Mouse (Mus musculus) cerebellum, adult 8-10 months (tissue): Measurements from ENCODE around the gene Ccdc13.

ENCODE experiments used
- DNase-seq: peaks from one replicate; pipeline ENCODE4 v3.0.0; 2022

The Ccdc13 gene

DNA sequence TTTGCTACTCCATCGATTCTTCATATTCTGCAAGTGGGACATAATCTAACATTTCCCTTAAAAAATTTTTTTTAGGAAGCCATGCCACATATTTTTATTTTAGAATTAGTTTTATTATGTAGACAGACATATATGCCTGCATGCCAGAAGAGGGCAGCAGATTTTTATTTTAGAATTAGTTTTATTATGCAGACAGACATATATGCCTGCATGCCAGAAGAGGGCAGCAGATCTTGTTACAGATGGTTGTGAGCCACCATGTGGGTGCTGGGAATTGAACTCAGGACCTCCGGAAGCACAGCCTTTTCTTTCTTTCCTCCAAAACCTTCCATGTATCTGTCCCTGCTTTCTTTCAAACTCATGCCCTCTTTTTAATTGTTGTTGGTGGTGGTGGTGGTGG is 3.7 kb upstream of the Ccdc13 start:
- DNase-seq = no peak

DNA sequence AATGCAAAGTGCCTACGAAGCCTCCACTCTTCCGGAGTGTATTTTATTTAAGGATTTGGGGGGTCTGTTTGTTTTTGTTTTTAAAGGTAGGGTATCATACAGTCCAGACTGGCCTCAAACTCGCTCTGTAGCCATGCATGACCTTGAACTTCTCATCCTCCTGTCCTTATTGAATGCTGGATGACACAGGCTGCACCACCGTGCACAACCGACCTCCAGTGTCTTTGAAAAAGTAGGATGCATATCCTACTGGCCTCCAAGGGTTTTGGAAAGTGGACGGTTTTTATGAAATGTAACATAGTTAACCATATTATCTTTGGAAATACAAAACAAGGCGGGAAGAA is 333 bp upstream of the Ccdc13 start:
- DNase-seq = no peak

DNA sequence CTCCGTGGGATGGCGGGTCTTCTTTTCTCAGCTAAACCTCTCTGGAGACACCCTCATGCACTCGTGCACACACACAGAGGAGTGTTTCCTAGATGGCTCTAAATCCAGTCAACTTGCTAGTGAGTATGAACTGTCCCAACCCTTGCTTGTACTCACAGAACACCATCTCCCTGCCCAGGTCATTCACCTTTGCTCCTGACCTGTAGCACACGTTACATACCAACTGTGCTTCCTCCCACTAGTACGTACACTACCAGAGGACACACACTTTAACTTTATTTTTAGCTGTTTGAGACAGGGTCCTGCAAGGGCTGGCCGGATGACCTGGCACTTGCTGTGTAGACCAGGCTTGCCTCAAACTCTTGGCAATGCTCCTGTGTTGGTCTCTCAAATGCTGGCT is 1.3 kb downstream of the Ccdc13 start:
- no peak for DNase-seq

DNA sequence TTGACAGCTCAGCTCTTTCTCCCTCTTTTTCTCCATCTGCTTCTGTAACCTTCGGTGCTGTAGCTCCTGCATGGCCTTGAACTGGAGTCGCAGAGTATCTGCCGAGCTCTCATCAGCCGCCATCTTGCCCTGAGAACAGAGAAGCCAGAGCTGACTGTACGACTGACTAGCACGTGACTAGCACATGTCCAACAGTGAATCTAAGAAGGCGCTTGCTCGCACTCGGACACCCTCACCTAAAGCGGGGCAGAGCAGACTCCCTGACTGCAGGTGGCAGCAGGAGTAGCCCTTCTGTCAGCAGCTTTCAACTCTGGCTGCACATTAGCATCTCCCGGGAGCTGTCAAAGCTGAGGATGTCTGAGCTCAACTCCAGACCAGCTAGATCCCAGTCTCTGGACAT is 5.4 kb downstream of the Ccdc13 start:
- DNase-seq = no peak

DNA sequence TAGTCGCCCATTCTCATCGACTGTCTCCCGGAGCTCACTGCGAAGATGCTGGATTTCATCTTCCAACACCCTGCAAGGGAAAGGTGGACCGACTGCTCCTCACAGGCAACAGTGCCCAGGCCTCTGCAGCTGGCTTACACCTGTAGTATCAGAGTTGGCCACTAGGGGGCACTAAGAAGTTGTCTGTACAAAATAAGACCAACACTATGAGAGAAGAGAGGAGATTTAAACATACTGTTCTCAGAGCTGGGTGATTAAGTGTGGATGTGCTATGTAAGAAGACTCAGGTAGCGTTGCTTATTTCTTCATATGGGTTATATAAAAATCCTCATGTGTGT is 8.3 kb downstream of the Ccdc13 start:
- peak; percentile 88 for DNase-seq

DNA sequence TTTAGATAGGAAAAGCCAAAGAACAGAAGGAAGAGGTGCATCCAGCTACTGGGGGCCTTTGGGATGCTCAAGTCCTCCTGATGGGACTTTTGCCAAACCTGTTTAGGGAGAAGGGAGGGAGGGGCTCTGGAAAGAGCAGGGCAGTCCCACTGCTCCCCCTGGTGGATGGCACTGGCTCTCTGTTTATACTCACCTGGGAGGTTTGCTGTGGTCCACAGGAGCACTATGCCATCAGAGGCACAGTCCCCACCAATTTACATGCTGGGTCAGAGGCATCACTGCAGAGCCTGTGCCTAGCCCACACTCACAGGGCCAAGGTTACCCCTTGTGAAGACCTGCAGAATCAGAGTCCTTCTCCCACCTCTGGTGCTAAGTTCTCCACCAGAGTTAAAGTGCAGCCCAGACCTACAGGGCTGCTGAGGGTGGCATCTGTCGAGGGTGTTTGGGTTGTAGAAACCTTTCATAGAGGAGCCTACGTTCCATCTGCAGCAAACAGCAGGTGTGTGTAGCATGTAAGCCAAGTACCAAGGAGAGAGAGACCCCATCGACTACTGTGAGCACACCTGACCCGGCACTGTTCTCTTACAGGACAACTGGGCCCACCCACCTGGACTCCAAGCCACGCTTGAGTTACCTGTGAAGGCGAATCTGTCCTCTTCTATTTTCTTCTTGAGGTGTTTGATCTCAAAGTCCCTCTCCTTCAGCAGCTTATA is 8.9 kb downstream of the Ccdc13 start:
- peak; percentile 51 for DNase-seq

DNA sequence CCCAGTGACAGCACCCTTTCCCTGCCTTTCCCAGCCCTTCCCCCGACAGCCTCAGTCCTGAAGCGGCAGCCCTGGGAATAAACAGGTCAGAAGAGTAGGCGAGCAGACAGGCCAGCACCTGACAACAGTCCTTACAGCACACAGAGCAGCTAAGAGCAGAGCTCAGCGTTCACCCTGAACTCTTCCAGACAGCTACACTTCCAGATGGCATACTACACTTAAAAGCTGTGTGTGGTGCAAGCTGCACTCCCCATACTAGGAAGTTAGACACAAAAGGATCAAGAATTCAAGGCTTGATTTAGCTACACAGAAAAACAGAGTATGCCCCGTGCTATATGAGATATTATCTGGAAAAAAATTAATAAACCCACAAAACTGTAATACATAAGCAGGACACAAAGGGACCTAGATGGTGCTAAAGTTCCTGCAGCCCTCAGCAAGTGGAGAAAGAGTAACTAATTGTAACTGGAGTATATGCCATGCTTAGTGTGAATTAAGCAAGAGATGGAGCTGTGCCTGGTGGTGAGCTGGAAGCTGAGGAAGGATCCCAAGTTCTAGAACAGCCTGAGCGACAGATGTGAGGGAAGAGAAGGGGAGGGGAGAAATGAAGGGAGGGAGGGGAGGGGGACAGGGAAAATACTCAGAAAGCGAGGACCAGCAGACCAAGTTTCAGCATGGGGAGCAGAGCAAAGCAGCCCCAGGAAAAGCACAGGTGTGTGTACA is 9.8 kb downstream of the Ccdc13 start:
- DNase-seq = no peak

DNA sequence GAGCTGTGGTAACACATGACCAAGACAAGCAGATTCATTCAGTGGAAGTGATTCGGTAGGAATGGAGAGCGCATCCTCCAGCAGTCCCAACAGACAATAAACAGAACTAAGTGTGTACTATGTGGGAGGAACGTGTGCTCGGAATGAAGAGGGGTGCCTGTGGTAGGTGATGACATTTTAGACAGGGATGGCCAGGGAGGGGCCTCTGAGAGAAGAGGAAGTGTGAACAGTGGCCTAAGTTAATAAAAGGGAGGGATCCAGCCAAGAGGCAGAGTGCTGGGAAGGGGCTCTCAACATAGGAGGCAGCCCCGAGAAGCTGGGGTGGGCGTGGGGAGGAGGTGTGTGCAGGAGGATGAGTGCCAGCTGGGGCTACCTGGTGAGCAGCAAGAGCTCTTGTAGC is 10.9 kb downstream of the Ccdc13 start:
- DNase-seq = no peak

DNA sequence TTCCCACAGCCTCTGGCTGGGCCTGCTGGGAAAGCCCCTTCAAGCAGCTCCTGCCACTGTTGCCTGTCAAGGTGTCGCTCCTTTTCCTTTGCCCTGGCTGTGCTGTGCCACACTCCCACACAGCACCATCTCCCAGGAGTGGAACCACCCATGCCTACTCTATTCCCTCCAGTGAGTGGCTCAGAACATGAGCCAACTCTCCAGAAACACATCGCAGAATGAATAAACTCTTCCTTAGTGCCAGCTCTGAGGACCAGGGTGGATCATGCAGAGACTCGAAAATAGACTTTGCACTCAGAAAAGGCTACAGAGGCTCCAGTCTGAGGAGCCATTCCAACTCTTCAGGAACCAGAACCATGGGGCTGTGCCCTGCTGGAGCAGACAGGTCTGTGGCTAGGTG is 12.9 kb downstream of the Ccdc13 start:
- no peak for DNase-seq

DNA sequence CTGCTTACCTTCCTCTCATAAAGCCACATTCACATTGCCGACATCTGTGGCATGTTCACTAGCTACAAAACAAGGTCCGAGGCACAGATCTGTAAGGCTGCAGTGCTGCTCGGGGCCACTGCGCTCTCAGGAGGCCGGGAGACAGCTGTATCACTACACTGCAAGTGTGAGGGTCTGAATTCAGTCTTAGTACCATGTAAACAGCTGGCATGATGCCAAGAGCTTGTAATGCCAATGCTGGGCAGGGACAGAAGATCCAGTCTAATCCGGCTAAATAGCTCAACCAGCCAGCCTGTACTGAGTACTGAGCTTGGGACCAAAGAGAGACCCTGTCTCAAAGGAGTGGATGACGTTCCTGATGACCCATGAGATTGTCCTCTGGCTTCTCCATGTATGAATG is 15.3 kb downstream of the Ccdc13 start:
- DNase-seq = peak; percentile 39

DNA sequence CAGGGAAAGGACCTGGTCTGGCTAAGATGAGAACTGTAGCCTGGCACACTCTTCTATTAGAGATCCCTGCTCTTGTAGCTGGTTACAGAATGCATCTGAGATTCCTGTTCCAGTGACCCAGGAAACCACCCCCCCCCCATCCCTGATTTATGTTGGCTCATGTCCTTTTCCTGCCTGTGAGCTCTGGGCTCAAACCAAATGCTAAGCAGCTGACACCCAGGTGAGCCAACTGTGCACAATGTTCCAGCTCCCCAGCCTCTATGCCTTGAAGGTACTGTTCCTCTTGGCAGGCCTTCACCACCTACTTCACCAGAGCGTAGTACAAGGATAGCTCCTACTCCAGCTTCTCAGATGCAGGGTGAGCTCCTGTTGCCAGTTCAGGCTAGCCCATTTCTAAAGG is 16.2 kb downstream of the Ccdc13 start:
- DNase-seq = peak; percentile 64

DNA sequence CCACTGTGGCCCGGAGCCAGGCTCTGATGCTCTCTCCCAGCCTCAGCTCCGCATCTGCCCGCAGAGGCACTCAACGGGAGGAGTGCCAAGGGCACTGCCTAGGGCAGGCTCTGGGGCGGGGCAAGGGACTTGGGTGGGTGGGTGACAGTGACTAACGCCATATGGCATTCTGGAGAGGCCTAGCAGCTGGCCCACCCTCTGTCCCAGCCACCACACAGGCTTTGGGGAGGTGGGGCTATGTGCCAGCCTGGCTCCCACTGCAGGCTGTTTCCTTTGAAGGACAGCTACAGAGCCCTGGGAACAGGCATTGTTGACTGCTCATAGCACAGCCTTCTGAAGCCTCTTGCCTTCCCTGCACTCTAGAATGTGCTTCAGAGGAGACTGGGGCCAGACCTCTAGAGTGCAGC is 16.7 kb downstream of the Ccdc13 start:
- DNase-seq = peak; percentile 37

DNA sequence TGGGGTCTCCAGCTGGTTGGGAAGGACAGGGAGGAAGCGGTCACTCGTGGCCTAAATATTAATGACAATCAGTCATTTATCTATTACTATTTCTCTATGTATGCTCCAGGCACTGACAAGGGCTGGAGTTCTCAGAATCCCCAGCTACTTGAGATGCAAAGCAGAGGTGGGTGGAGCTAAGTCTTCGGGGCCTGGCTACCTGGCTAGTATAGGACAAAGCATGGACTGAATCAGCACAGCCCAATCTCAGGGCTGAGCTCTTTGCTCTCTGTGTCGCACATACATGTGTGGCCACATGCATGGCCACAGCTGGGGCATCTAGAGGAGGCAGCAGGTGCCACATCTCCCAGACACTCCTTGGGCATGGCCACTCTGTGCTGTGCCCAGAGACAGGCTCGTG is 18.5 kb downstream of the Ccdc13 start:
- no peak for DNase-seq

DNA sequence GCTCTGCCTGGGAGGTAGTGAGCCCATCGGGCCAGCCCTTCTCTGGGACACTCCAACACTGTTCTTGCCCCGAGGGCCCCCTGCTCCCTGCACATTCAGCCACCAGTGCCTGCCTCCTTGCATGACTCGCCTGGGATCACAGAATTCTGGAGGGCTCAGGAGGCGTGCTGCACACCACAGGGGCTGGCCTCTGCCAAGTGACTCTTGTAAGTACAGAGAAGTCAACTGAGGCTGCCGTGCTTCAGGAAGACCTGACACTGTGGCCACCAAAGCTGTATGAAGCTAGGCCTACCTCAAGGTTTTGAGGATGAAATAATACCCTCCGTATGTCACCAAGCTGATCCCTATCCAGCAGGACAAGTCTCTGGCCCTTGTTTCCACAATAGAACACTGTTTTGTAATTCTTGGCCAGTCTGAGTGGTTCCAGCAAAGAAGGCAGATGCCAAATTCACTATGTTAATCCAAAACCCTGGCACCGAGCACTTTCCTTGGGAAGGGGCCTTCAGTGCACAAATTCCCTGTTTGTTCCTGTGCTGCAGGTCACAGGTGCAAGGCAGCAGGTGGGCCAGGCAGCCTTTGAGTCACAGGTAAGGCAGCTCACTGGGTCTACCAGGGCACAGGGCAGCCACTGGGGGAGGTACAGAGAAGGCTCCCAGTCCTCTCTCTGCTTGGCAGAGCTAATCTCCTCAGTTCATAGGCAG is 19.3 kb downstream of the Ccdc13 start:
- DNase-seq = peak; percentile 68

DNA sequence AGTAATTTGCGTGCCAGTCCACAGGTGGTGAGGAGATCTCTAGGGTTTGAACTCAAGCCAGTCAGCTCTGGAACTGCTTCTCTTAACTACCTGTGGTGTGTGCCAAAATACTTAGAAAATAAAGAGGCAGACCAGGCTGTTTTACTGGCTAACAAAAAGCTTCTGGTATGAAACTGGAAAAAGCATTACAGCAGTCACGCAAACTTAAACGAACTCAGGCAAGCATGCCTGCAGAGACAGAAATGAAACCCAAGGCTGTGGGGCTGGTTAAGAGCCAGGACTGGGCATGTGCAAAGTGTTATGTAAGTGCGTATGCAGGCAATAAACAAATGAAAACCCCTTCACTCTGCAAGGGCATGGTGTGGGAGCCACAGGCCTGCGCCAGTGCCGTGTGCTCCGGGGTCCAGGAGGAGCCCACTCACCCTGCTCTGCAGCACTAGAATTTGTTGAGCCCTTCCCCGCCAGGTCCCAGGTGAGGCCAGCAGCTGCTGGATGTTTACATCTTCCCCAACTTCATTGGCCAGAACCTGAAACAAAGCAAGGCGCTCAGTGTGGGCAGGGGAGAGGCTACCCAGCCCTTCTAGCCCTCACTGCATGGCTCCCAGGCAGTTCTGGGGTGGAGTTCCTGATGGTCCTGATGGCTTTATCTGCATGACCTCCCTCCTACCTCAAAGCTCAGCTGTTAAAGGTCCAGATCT is 20.0 kb downstream of the Ccdc13 start:
- DNase-seq = peak; percentile 44

DNA sequence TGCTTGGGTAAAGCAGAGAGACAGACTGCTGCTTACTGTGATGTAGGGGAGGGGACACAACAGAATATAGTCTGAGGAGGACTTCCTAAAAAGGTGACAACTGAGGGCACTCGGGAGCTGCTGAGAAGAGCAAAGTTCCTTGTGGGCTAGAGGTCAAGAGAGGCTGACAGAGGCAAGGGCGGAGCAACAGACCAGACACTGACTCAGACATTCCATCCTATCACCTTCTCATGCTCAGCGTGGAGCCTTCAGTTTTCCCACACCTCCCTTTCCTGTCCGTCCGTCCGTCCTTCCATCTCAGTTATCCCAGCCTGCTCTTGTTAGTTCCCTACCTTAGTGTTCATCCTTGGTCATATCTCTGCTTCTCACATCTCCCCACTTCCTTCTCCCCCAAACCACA is 24.1 kb downstream of the Ccdc13 start:
- DNase-seq = no peak

DNA sequence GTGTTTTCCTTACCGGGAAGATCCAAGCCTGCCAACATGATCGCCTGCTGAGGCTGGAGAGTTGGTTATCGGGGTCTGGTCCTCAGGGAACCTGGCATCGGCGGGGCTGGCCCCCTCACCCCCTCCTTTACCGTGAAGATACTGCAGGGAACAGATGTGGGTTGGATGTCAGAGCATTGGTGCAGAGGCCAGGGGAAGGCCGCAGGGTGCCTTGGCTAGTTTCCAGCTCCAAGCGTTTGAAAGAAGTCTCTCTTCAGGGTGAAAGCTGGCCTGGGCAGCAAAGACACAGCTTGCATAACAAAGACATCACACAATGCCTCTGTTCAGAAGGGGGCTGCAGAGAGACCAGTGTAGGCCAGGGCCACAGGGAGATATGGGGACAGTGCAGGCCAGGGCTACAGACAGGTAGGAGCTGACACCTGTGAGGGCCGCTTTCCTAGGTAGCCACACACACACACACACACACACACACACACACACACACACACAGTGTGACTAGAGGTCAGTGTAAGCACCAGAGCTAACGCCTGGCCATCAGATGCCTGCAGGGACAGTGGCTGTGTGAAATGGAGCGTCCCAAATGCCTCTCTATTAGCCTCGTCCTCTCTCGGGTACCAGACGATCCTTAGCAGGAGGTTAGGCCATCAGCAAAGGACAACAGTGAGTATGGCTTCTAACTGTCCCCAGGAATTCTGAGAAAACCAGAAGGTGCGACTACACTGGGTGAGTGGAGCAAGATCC is 29.0 kb downstream of the Ccdc13 start:
- DNase-seq = peak; percentile 43

DNA sequence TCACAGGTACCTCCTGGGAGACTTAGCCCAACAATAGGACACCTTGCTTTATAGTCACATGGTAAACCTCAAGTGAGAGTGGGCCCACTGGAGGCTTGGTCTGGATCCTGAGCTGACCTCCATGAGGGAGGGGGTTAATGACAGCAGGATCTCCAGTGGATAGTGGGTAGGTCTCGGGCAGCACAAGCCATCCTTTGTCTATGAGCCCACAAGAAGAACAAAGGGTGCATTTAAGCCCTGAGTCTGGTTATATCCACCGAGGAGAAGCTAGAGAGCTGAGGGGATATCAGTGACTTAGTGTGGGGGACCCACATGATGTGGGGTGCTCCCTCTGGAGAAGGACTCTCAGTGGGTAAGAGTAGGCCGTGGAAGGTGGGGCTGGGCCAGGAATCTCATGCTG is 30.8 kb downstream of the Ccdc13 start:
- no peak for DNase-seq

DNA sequence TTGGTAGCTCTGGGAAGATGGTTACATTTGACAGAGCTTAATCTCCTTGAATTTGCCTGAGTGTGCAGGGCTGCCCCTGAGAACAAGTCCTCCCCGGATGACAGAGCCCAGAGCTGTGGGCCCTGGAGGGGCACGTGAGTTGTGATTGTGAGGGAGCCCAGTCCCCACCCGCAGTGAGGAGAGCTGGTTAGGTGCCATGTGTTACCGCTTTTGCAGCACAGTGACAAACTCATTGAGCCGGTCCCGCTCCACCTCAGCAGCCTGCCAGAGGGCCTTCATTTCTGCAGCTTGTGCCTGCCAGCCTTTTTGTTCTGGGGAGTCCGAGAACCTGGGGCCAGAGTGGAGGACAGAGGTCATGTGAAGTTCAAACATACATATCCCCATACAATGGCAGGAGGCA is 31.3 kb downstream of the Ccdc13 start:
- DNase-seq = peak; percentile 34

DNA sequence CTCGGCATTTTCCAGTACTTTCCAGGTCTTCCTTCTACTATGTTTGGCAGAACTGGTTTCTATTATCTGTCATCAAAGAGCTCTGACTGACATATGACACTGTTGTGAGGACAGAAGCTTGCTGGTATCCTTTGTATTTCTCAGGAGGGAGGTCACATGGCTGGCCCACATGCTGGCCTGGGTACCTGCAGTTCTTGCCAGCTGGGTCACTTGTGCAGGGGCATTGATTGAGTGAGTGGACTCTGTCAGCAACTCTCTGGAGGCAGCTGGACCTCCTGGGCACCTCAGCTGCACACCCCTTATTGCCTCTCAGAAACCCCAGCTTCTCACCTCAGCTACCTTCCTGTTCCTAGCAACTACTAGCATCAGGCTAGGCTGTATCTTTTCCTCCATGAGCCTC is 31.7 kb downstream of the Ccdc13 start:
- no peak for DNase-seq

DNA sequence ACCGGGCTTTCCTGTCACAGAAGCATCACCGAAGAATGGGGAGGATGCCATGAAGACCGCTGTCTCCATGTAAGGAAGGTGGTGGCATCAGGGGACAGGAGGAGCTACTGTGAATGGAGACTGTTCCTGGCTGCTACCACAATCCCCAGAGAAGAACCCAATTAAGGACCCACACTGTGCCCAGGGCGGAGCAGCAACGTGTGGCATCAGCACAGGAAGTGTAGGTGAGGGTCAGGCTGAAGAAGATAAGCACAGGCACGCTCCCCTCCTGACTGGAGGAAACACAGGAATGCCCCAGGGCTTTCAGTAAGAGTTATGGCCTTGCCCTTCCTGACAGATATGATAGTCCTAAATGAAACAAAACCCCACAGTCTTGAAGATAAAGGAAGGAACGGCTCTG is 36.5 kb downstream of the Ccdc13 start:
- DNase-seq = no peak

DNA sequence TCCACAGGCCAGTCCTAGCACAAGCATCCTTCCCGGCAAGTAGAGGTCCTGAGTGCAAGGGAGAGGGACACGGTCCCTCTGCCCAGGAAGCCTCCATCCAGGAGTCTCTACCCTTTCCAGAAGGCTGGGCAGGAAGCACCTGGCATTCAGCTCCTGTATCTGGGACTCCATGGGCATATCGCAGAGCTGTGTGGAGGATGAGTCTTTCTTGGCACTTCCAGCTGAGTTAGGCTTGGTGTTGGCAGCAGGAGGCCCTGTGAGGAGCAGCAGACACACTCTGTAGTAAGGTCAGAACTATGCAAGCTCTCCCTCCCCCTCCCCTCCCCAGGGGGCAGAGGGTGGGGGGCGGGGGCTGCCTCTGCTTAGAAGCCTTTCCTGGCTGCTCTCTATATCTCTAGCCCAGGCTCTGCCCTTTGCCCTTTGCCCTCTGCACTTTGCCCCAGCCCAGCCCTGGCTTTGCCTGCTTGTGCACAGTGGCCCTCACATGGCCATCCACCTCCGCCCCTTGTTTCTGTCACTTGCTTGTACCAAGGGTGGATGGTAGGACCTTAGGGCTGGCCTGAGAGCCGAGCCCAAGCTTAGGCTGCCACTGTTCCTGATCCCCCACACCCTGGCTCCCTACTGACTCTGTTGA is 40.3 kb downstream of the Ccdc13 start:
- DNase-seq = no peak

DNA sequence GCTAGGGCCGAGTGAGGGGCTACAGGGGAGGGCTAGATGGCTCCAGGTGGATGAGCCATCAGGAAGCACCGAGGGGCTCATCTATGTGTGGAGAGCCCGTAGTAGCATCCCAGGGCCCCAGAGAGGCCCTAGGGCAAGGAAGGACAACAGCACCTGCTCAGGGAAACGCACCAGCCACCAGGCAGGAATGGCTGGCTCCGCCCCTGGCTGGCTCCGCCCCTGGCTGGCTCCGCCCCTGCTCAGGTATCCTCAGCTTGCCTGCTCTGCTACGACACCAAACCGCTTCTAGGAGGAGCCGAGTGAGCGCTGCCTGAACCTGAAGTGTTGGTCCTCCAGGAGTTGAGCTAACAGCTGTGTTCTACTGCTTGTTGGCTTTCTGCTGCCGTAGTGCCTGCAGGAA is 41.5 kb downstream of the Ccdc13 start:
- no peak for DNase-seq
